Mouse (Mus musculus): ENCODE data around the gene Krtap28-10. TPM values are rescaled to one million over a fixed set of nuclear protein-coding genes. Genes with fewer than 3 reads are reported as not detected.
"Not testable (repeated sequence)": the region's sequence is repeated elsewhere in the genome, so short reads cannot be mapped to it uniquely, and the experiment has no call there.

Krtap28-10 gene
- polyA plus RNA-seq, 1 experiment from 2014 or later = not detected

DNA sequence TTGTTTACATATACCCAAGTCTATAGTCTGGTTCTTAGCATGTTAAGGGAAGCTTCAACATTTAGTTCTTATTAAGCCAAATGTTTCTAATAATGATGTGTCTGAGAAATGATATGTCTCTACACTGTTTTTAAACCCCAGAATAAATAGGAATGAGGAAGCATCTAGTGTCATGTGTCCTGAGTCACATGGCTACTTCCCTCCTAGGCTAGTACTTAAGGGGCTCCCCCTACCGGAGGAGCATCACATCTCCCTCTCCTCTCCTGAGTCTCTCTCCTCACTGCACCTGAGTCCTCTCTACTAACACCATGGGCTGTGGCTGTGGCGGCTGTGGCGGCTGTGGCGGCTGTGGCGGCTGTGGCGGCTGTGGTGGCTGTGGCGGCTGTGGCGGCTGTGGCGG is 42.0 kb downstream of the Krtap28-10 start, which contains the start of gene Gm47959:
Gene Gm47959 (plus strand): TSS at position 243 of the 400 bp plus-strand sequence.
- not testable (repeated sequence) for H3K9ac ChIP-seq (replicated peaks; ENCODE audit: low read length); DNase-seq (ENCODE audit: low spot score); H3K27me3 ChIP-seq (ENCODE audit: control insufficient read depth, insufficient read depth, low read length); H3K4me1 ChIP-seq (ENCODE audit: control insufficient read depth, insufficient read depth, low read length); H3K27ac ChIP-seq (replicated peaks; ENCODE audit: low read depth, low read length); H3K4me3 ChIP-seq (ENCODE audit: low read depth, low read length); H3K9me3 ChIP-seq (replicated peaks; ENCODE audit: control insufficient read depth, low read length); H3K4me2 ChIP-seq (ENCODE audit: low read depth, low read length); ATAC-seq (replicated peaks; ENCODE audit: insufficient number of reproducible peaks, low FRiP score, low TSS enrichment, low read depth); H3K36me3 ChIP-seq (replicated peaks; ENCODE audit: control insufficient read depth, insufficient read depth, low read depth, low read length)
- 97% methylated on average over 6 of the region's 9 CpGs for WGBS

DNA sequence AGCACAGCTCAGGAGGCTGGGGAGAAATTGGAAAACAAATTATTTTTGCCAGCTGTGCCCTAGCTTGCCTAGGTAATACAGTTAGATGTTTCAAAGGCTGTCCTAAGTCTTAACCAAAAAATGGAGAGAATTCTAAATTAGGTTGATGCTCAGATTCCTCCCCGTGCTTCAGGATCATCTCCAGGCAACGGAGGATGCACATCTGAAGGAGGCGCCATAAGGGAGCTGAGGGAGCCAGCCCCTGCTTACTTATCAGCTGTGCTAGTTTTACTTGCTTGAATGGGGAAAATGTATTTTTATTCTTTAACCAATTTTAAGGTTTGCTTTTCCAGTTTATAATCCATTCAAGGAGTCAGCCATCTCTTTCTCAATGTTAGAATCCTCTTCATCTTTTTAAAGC is 48.3 kb downstream of the Krtap28-10 start:
- H3K4me2 ChIP-seq (ENCODE audit: low read depth, low read length) = no peak overlapping the region
- ATAC-seq (replicated peaks; ENCODE audit: insufficient number of reproducible peaks, low FRiP score, low TSS enrichment, low read depth) (no peak), DNase-seq (ENCODE audit: low spot score) (no peak)
- 82% methylated on average over 3 of the region's 3 CpGs for WGBS
- H3K27ac ChIP-seq (replicated peaks; ENCODE audit: low read depth, low read length) = no peak overlapping the region
- no peaks in the 10 kb centered on the region for H3K4me1 ChIP-seq (ENCODE audit: control insufficient read depth, insufficient read depth, low read length)
- no peaks in the 10 kb centered on the region for H3K36me3 ChIP-seq (replicated peaks; ENCODE audit: control insufficient read depth, insufficient read depth, low read depth, low read length)
- H3K9me3 ChIP-seq (replicated peaks; ENCODE audit: control insufficient read depth, low read length) = no peaks in the 10 kb centered on the region
- no peak overlapping the region for H3K9ac ChIP-seq (replicated peaks; ENCODE audit: low read length)
- H3K4me3 ChIP-seq (ENCODE audit: low read depth, low read length) = no peak overlapping the region
- no peaks in the 10 kb centered on the region for H3K27me3 ChIP-seq (ENCODE audit: control insufficient read depth, insufficient read depth, low read length)

DNA sequence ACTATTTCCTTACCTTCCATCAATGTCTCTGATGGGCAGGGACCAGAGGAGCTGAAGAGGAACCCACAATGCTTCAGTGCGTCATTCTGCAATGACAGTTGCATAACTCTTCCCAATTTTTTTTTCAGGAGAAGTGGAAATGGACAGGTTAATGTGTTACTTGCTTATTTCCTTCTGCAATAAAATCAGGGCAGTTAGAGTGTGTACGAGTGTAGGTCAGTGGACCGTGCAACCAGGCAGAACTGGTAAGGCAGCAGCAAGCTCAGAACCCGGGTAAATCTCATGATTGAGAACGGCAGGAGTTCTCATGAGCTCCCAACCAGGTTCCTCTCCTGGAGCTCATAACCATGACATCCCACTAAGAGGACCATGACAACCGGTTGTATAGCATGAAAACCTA is 50.2 kb downstream of the Krtap28-10 start:
- Histone ChIP-seq H3K9me3 (replicated peaks; ENCODE audit: control insufficient read depth, low read length) (no peaks in the 10 kb centered on the region), H3K27me3 (ENCODE audit: control insufficient read depth, insufficient read depth, low read length) (no peaks in the 10 kb centered on the region), H3K27ac (replicated peaks; ENCODE audit: low read depth, low read length) (no peak overlapping the region), H3K9ac (replicated peaks; ENCODE audit: low read length) (no peak overlapping the region), H3K4me3 (ENCODE audit: low read depth, low read length) (no peak overlapping the region), H3K4me2 (ENCODE audit: low read depth, low read length) (no peak overlapping the region), H3K4me1 (ENCODE audit: control insufficient read depth, insufficient read depth, low read length) (no peaks in the 10 kb centered on the region), H3K36me3 (replicated peaks; ENCODE audit: control insufficient read depth, insufficient read depth, low read depth, low read length) (no peaks in the 10 kb centered on the region)
- ATAC-seq (replicated peaks; ENCODE audit: insufficient number of reproducible peaks, low FRiP score, low TSS enrichment, low read depth) (no peak), DNase-seq (ENCODE audit: low spot score) (no peak)
- WGBS = 88% methylated on average over 6 of the region's 6 CpGs

DNA sequence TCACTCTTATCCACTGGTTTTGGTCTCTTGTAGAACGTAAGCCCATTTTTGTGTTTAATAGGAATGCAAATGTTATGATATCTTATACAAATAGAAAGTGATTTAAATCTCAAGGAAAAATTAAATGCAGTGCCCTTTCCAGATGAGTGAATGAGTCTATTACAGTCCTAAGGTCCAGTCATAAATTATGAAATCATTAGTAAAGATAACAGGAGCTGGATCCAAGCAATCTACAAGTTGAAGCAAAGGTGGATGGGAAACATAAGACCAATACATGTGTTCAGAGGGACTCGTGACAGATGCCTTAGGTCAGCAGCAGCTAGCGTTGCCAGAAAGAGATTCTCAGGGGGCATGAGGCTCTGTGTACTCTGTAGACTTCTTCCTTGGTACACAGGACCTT is 50.7 kb downstream of the Krtap28-10 start:
- no peaks in the 10 kb centered on the region for H3K9me3 ChIP-seq (replicated peaks; ENCODE audit: control insufficient read depth, low read length)
- H3K4me2 ChIP-seq (ENCODE audit: low read depth, low read length) = no peak overlapping the region
- H3K36me3 ChIP-seq (replicated peaks; ENCODE audit: control insufficient read depth, insufficient read depth, low read depth, low read length) = no peaks in the 10 kb centered on the region
- H3K9ac ChIP-seq (replicated peaks; ENCODE audit: low read length) = no peak overlapping the region
- no peak overlapping the region for H3K4me3 ChIP-seq (ENCODE audit: low read depth, low read length)
- no peak for DNase-seq (ENCODE audit: low spot score)
- no peak for ATAC-seq (replicated peaks; ENCODE audit: insufficient number of reproducible peaks, low FRiP score, low TSS enrichment, low read depth)
- H3K27me3 ChIP-seq (ENCODE audit: control insufficient read depth, insufficient read depth, low read length) = no peaks in the 10 kb centered on the region
- H3K4me1 ChIP-seq (ENCODE audit: control insufficient read depth, insufficient read depth, low read length) = no peaks in the 10 kb centered on the region
- H3K27ac ChIP-seq (replicated peaks; ENCODE audit: low read depth, low read length) = no peak overlapping the region
- 82% methylated on average over 3 of the region's 3 CpGs for WGBS

Other genes with a start within 250 kb of the Krtap28-10 start
- gene Agfg1, start 203.0 kb downstream of the Krtap28-10 start, polyA plus RNA-seq (2014; fragmentation: Nextera tagmentation; extraction: Ambion mirVana) = 48.6 and 51.6 TPM in 2 replicates
- not detected in 2 replicates for gene A030005L19Rik, start 129.2 kb downstream of the Krtap28-10 start, polyA plus RNA-seq (2014; fragmentation: Nextera tagmentation; extraction: Ambion mirVana)
- not detected in 2 replicates for gene A030014E15Rik, start 117.6 kb downstream of the Krtap28-10 start, polyA plus RNA-seq (2014; fragmentation: Nextera tagmentation; extraction: Ambion mirVana)
- not detected in 2 replicates for gene Gm6217, start 111.1 kb downstream of the Krtap28-10 start, polyA plus RNA-seq (2014; fragmentation: Nextera tagmentation; extraction: Ambion mirVana)
- gene A030003K21Rik, start 99.1 kb downstream of the Krtap28-10 start, polyA plus RNA-seq (2014; fragmentation: Nextera tagmentation; extraction: Ambion mirVana) = not detected in 2 replicates
- not detected in 2 replicates for gene Gm7544, start 86.5 kb downstream of the Krtap28-10 start, polyA plus RNA-seq (2014; fragmentation: Nextera tagmentation; extraction: Ambion mirVana)
- gene Gm47955, start 82.2 kb downstream of the Krtap28-10 start, polyA plus RNA-seq (2014; fragmentation: Nextera tagmentation; extraction: Ambion mirVana) = not detected in 2 replicates
- gene Gm47959, start 41.9 kb downstream of the Krtap28-10 start, polyA plus RNA-seq (2014; fragmentation: Nextera tagmentation; extraction: Ambion mirVana) = not detected in 2 replicates
- gene Slc19a3, start 4.0 kb downstream of the Krtap28-10 start, polyA plus RNA-seq (2014; fragmentation: Nextera tagmentation; extraction: Ambion mirVana) = 0.35 and 0.60 TPM in 2 replicates
- not detected in 2 replicates for gene Gm47969, start 2.5 kb upstream of the Krtap28-10 start, polyA plus RNA-seq (2014; fragmentation: Nextera tagmentation; extraction: Ambion mirVana)
- gene A030005K14Rik, start 16.9 kb upstream of the Krtap28-10 start, polyA plus RNA-seq (2014; fragmentation: Nextera tagmentation; extraction: Ambion mirVana) = not detected in 2 replicates
- not detected in 2 replicates for gene Krtap28-13, start 18.4 kb upstream of the Krtap28-10 start, polyA plus RNA-seq (2014; fragmentation: Nextera tagmentation; extraction: Ambion mirVana)
- gene Ccl20, start 74.3 kb upstream of the Krtap28-10 start, polyA plus RNA-seq (2014; fragmentation: Nextera tagmentation; extraction: Ambion mirVana) = not detected in 2 replicates
- gene Daw1, start 117.3 kb upstream of the Krtap28-10 start, polyA plus RNA-seq (2014; fragmentation: Nextera tagmentation; extraction: Ambion mirVana) = not detected in 2 replicates